Mouse (Mus musculus): ENCODE measurements around the gene Prorsd1.
"Not testable (repeated sequence)": the region's sequence is repeated elsewhere in the genome, so short reads cannot be mapped to it uniquely, and the experiment has no call there.

The Prorsd1 gene

GRCm38 (mm10) chr11:29514682-29515412, at the start of gene Prorsd1:
Gene Prorsd1 (minus strand): TSS chr11:29515033.
- DNase-seq = peak; percentile 92

GRCm38 (mm10) chr11:29563406-29563805, 48.6 kb upstream of the Prorsd1 start:
- DNase-seq = no peak

- DNase-seq = no peak
These were observed 46.2 kb upstream of the Prorsd1 start for GRCm38 (mm10) chr11:29560990-29561389.

- no peak for DNase-seq
These were observed 45.6 kb upstream of the Prorsd1 start for GRCm38 (mm10) chr11:29560452-29560851.

- DNase-seq = no peak
These were observed 34.6 kb upstream of the Prorsd1 start for GRCm38 (mm10) chr11:29549425-29549778.

- no peak for DNase-seq
These were observed 33.9 kb upstream of the Prorsd1 start for GRCm38 (mm10) chr11:29548504-29549424.

GRCm38 (mm10) chr11:29547752-29548503, 33.1 kb upstream of the Prorsd1 start, which contains the start of the genes Clhc1 and Rps27a:
Gene Clhc1 (plus strand): TSS chr11:29547950.
Gene Rps27a (minus strand): TSS chr11:29548109.
- DNase-seq = peak; percentile 97

- DNase-seq = no peak
These were observed 32.5 kb upstream of the Prorsd1 start for GRCm38 (mm10) chr11:29547249-29547751.

GRCm38 (mm10) chr11:29546762-29547161, 31.9 kb upstream of the Prorsd1 start:
- no peak for DNase-seq

- DNase-seq = not testable (repeated sequence)
These were observed 31.5 kb upstream of the Prorsd1 start for GRCm38 (mm10) chr11:29546297-29546696.

GRCm38 (mm10) chr11:29545150-29545752, 30.4 kb upstream of the Prorsd1 start:
- DNase-seq = not testable (repeated sequence)

GRCm38 (mm10) chr11:29544225-29544945, 29.6 kb upstream of the Prorsd1 start:
- no peak for DNase-seq

GRCm38 (mm10) chr11:29538201-29538600, 23.4 kb upstream of the Prorsd1 start:
- DNase-seq = no peak

- peak; percentile 75 for DNase-seq
These were observed 11.4 kb upstream of the Prorsd1 start, which contains the start of gene Mtif2 for GRCm38 (mm10) chr11:29525988-29526794. Gene Mtif2 (plus strand): TSS chr11:29526408.

GRCm38 (mm10) chr11:29514325-29514681, 530 bp downstream of the Prorsd1 start:
- DNase-seq = no peak

GRCm38 (mm10) chr11:29512818-29513535, 1.9 kb downstream of the Prorsd1 start:
- no peak for DNase-seq

- DNase-seq = no peak
These were observed 5.4 kb downstream of the Prorsd1 start for GRCm38 (mm10) chr11:29509421-29509820.

GRCm38 (mm10) chr11:29504899-29505625, 9.8 kb downstream of the Prorsd1 start:
- no peak for DNase-seq

All from lung, postnatal 14 days (tissue).